Mouse (Mus musculus) erythroblast, embryonic 14.5 days (primary cell): Measurements from ENCODE around the gene Ewsr1.

ENCODE experiments used
- GATA1 ChIP-seq: IDR thresholded peaks from 2 replicates; pipeline ENCODE4 v1.6.1; 2012; ENCODE audit warnings: low read length, inconsistent platforms, mixed read lengths
- TAL1 ChIP-seq: IDR thresholded peaks from 3 replicates; pipeline ENCODE4 v1.6.1; 2012; ENCODE audit warnings: low read length, inconsistent platforms, mixed read lengths

DNA sequence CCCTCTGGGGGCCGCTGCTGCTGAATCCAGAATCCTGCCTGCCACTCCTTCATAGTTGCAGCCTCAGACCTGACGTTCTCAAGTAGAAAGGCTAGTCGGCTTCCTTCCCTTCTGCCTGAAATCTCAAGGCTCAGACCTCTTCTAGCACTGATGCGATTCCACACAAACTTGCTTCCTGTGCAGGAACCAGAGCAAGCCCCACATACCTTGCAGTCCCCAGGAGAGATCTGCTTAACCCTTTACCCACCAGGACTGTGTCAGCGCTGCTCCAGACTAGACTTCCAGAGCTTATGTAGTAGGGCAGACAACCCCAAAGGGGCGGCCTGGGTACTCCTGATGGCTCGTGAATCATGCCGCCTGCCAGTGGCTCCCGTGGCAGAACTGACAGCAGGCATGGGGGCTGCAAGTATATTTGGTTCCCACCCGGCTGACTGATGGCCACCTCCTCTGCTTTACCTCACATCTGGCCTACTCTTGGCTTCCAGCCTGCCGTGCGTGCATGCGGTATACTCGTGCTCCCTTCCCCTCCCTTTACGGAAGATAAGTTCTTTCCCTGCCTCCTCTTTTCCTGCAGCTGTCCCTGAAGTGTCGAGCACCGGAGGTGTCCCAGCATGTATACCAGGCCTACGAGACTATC, 57.8 kb downstream of the Ewsr1 start:
- TF ChIP-seq GATA1 (no peak), TAL1 (no peak)
